Mouse (Mus musculus) brown adipose tissue, adult 24 weeks (tissue): ENCODE results near the gene Cux2. TPM values are rescaled to one million over a fixed set of nuclear protein-coding genes. Genes with fewer than 3 reads are reported as not detected.

Experiments used
- H3K27ac ChIP-seq: fragments of 200-500 bp; replicated peaks from 2 replicates; pipeline ENCODE4 v1.5.1; 2012; ENCODE audit warnings: low read depth, mild to moderate bottlenecking, low read length
- H3K4me1 ChIP-seq: fragments of 200-500 bp; 2 replicates; pipeline ENCODE4 v1.6.1; 2012; ENCODE audit warnings: low read length, mixed read lengths; ENCODE audit not compliant: control insufficient read depth, insufficient read depth, insufficient read length
- H3K4me3 ChIP-seq: fragments of 200-500 bp; 2 replicates; pipeline ENCODE4 v1.5.1; 2012; ENCODE audit warnings: low read depth, mild to moderate bottlenecking, low read length, moderate library complexity; ENCODE audit not compliant: insufficient read depth
- polyA plus RNA-seq: library from polyadenylated mRNA; stranded (reverse); fragments of >200 nt; gene quantifications from 2 replicates; pipeline ENCODE4 v1.2.4, GENCODE M21; 2012; ENCODE audit not compliant: missing spikeins, insufficient read depth, insufficient read length

Cux2 gene
- polyA plus RNA-seq, 1 experiment, result not detected

DNA sequence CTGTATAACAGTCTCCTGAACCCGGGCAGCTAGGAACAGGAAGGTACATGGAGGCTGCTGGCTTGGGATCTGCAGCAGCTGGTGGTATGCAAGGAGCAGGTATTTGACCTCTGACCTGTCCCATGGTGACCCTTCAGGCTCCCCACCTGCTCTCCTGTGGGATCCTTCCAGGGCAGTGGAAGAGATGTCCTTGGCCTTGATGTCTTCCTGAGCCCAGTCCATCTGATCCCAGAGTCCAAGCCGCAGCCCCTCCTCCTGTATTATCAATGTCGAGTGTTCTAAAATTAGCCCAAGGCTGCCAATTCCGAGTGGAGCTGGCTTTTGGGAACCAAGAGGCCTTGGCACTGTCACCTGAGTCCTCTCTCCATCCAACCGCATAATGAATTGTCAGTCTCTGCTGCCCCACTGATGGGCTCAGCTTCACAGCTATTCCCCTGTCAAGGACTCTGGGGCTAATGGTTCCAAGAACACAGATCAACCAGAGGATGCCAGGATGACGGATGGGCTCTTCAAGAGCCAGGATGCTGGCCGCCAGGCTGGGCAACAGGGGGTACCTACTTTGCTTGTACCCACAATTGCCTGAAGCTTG lies 103.2 kb downstream of the Cux2 start:
- Histone ChIP-seq H3K4me1 (no peaks in the 10 kb centered on the region), H3K4me3 (no peak overlapping the region), H3K27ac (no peak overlapping the region)

DNA sequence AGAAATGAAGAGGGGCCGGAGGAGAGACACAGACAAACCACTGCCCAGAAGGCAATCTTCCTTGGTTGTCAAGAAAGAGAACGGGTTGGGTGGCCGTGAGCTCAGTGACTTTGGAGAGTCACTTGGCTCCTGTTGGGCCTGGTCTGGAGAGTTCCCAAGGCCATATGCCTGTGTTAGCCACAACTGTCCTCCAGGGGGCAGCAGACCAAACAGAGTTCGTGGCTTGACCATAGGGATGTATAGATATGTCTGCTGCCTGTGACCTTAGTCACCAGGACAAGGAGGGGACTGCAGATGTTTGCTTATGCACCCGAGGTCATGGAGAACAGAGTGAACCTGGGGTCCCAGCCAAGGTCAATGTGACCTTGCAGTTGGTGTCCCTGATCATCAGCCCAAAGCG lies 104.1 kb downstream of the Cux2 start:
- H3K4me3 ChIP-seq, result no peak overlapping the region

DNA sequence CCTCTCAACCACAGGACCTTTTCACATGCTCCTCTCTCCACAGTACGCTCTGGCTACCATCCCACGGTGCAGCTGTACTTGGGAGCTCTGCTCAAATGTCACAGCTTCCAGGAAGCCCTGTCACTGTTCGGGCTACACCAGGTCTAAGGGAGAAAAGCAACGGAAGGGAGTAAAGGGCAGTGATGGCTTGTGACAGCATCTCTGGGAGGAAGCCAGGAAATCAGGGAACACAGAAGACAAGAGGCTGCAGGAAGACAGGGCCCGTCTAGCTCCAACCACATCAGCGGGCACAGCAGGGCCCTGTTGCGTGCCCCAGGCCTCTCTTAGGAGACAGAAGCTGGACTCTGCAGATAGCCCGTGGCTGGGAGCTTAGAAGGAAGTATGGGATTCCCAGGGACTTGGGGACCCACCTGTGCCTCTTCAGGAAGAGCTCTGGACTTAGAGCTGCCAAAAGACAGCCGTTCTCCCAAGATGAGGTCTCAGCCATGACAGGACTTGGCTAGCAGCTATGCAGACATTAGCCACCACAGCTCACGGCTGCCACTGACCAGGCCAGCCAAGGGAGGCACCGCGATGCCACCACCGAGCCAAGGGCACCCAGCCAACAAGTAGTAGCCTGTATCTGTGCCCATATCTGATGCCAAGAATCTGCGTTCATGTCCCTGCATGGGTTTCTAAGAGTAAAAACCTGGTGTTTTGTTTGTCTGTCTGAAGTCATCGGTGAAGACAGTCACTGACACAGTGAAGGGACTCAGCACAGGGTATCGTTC lies 105.7 kb downstream of the Cux2 start:
- Histone ChIP-seq H3K4me1 (no peaks in the 10 kb centered on the region), H3K27ac (no peak overlapping the region), H3K4me3 (no peak overlapping the region)

More for the DNA sequence above, 104.1 kb downstream of the Cux2 start:
- Histone ChIP-seq H3K27ac (no peak overlapping the region), H3K4me1 (no peaks in the 10 kb centered on the region)

- H3K4me1 ChIP-seq, result no peaks in the 10 kb centered on the region
- H3K4me3 ChIP-seq, result no peak overlapping the region
- H3K27ac ChIP-seq, result no peak overlapping the region
These were observed 106.4 kb downstream of the Cux2 start for GRCm38 (mm10) chr5:121943472-121943871.

DNA sequence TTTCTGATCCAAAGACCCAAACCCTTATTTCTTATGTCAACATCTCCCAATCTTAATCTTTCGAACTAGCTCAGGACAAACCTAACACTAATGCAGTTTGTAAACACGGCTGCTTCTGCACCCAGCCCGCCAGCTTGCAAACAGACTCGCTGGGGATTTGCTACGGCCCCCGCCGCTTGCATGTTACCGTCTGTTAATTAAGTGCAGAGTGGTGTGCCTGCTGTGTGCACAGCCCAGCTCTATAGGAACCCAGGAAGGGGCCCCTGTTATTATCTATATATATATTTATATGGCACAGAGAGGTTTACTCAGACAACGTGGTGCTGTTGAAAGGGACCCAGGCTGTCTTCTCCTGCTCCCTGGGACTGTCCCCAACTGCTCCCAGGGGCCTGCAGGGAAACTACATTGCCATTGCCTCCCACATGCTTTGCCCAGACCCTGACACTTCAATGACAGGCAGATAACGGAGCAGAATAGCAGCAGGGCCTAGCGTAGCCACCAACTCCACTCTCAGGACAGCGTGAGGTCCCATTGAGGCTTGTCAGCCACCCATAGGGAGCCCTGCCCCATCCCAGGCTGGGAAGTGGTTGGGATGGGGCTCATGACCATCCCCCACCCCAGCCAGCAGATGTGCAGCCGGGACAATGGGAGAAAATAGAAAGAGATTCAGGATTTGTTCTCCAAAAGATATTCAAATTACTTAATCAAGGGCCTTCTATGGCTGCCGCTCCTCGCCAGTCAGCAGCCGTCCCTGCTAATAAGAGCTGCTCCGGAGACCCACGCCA lies 111.6 kb downstream of the Cux2 start:
- no peak overlapping the region for H3K4me3 ChIP-seq
- no peaks in the 10 kb centered on the region for H3K4me1 ChIP-seq
- no peak overlapping the region for H3K27ac ChIP-seq

DNA sequence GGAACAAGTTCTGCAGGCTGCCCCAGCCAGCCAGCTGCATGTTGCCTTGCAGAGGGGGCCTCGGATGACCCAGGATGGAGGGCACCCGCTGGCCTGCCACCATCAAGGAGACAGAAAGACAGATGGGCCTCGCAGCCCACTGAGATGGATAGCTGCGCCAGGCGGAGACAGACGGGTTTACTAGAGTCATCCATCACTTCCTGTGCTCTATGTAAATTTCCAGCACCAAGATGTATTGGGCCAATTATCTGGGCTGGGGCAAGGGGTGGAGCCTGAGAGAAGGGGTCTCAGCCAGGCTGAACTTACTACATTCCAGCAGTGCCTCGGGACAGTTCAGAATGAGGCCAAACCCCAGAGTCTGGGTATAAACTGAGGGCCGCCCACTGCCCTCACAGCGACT lies 119.6 kb downstream of the Cux2 start:
- Histone ChIP-seq H3K27ac (no peak overlapping the region), H3K4me1 (no peaks in the 10 kb centered on the region), H3K4me3 (no peak overlapping the region)

GRCm38 (mm10) chr5:121928362-121929000 lies 121.4 kb downstream of the Cux2 start:
- no peaks in the 10 kb centered on the region for H3K4me1 ChIP-seq
- no peak overlapping the region for H3K4me3 ChIP-seq
- H3K27ac ChIP-seq, result no peak overlapping the region

DNA sequence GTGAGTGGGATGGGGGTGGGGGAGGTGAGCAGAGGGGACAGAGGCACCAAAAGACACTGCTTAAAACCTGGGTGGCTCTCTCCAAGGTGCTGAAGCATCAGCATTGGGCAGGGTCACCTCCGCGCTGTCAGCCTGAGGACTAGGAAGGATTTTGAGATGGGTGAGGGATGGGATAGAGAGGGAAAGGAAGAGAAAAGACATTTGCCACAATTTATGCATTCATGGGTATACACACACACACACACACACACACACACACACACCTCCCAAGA lies 123.4 kb downstream of the Cux2 start:
- no peak overlapping the region for H3K27ac ChIP-seq
- no peak overlapping the region for H3K4me3 ChIP-seq
- H3K4me1 ChIP-seq, result no peaks in the 10 kb centered on the region

DNA sequence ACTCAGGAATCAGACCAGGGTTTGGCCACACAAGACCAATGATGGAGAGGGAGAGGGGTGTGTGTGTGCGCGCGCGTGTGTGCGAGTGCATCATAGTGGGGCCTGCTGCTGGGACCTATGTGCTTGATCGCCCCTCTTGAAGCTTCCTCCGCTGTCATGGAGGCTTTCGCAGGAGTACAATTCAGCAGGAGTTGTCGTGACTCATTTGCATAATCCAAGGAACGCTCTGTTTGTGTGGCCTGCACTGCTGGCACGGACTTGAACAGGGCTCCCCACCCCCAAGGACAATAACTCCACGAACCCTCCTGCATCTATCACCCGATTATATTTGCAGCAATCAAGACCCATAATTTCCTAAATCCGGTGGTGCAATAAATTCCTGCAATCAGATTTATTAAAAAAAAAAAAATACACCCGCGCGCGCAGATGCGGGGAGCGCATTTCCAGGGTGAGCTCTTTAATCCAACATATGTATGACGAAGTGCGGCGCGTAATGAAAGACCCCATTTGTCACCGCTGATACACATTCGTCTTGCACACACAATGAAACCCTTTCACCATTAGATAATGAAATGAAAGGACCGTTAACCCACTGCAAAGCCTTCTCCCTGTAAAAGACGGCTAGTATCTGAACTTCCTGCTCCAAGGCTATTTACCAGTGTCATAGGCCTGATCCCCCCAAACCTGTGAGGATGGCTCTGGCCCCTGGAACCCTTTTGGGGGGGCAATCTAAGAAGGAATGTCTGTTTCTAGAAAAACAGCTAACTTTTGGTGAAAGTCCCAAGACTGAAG lies 124.0 kb downstream of the Cux2 start:
- H3K27ac ChIP-seq, result no peak overlapping the region
- H3K4me3 ChIP-seq, result no peak overlapping the region
- no peaks in the 10 kb centered on the region for H3K4me1 ChIP-seq

GRCm38 (mm10) chr5:121925291-121925690 lies 124.6 kb downstream of the Cux2 start:
- Histone ChIP-seq H3K27ac (no peak overlapping the region), H3K4me1 (no peaks in the 10 kb centered on the region), H3K4me3 (no peak overlapping the region)

- H3K4me3 ChIP-seq, result no peak overlapping the region
- H3K4me1 ChIP-seq, result no peaks in the 10 kb centered on the region
- no peak overlapping the region for H3K27ac ChIP-seq
These were observed 125.5 kb downstream of the Cux2 start for GRCm38 (mm10) chr5:121924423-121924822.

GRCm38 (mm10) chr5:121922942-121923826 lies 126.7 kb downstream of the Cux2 start:
- no peak overlapping the region for H3K27ac ChIP-seq
- H3K4me3 ChIP-seq, result no peak overlapping the region
- no peaks in the 10 kb centered on the region for H3K4me1 ChIP-seq

DNA sequence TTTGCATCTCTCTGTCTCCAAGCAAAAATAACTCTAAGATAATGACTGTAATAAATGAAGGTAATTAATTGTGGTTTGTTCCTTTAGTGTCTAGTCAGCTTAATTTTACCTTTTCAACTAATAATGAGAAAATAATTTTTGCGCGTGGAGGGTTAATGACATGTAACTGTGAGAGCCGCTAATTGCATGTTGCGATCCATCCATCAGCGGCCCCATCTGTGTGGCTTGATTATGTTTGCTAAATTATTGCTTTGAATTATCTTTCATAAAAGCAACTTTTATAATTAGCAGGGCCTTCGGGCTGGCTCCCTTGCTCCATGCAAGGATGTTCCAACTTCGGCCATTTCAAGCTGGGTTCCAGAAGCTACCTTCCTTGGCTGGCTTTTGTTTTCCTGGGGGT lies 130.7 kb downstream of the Cux2 start:
- Histone ChIP-seq H3K4me3 (no peak overlapping the region), H3K4me1 (no peaks in the 10 kb centered on the region), H3K27ac (no peak overlapping the region)

- Histone ChIP-seq H3K4me3 (no peak overlapping the region), H3K27ac (no peak overlapping the region), H3K4me1 (no peaks in the 10 kb centered on the region)
These were observed 133.1 kb downstream of the Cux2 start for GRCm38 (mm10) chr5:121916813-121917212.
